Mouse (Mus musculus) cerebellum, adult 18-20 months (tissue): ENCODE measurements around the gene Mrpl46.

ENCODE experiments used
- DNase-seq, 2 experiments: peaks; one replicate each; pipeline ENCODE4 v3.0.0; 2021

Mrpl46 gene

GRCm38 (mm10) chr7:78767929-78768531 is 15.3 kb downstream of the Mrpl46 start:
- no peak for DNase-seq

- peak; percentile 88 to 91 for DNase-seq
Observed at GRCm38 (mm10) chr7:78766019-78766683, 17.2 kb downstream of the Mrpl46 start.

GRCm38 (mm10) chr7:78765215-78765631 is 18.1 kb downstream of the Mrpl46 start:
- DNase-seq = peak; percentile 37 to 57

GRCm38 (mm10) chr7:78763801-78764200 is 19.5 kb downstream of the Mrpl46 start:
- no peak for DNase-seq

GRCm38 (mm10) chr7:78754458-78755000 is 28.8 kb downstream of the Mrpl46 start:
- DNase-seq = no peak

GRCm38 (mm10) chr7:78753752-78754457 is 29.4 kb downstream of the Mrpl46 start:
- no peak for DNase-seq

- DNase-seq = no peak
Observed at GRCm38 (mm10) chr7:78752961-78753360, 30.4 kb downstream of the Mrpl46 start.

GRCm38 (mm10) chr7:78743731-78744385 is 39.5 kb downstream of the Mrpl46 start:
- no peak for DNase-seq

- DNase-seq = no peak
Observed at GRCm38 (mm10) chr7:78739351-78740000, 43.9 kb downstream of the Mrpl46 start.

- no peak for DNase-seq
Observed at GRCm38 (mm10) chr7:78737614-78738210, 45.6 kb downstream of the Mrpl46 start, which contains the start of gene Ntrk3. Gene Ntrk3 (minus strand): TSS chr7:78738012.

- DNase-seq = no peak
Observed at GRCm38 (mm10) chr7:78737196-78737595, 46.1 kb downstream of the Mrpl46 start.

GRCm38 (mm10) chr7:78731391-78731790 is 51.9 kb downstream of the Mrpl46 start:
- no peak for DNase-seq
